Mouse (Mus musculus): ENCODE data around the gene Mia3. TPM values are rescaled to one million over a fixed set of nuclear protein-coding genes. Genes with fewer than 3 reads are reported as not detected.
"Not testable (repeated sequence)": the region's sequence is repeated elsewhere in the genome, so short reads cannot be mapped to it uniquely, and the experiment has no call there.

Mia3 gene
- polyA plus RNA-seq, 1 experiment from 2014 or later, result 101 TPM

- no peaks in the 10 kb centered on the region for H3K9me3 ChIP-seq (replicated peaks)
- ATAC-seq (ENCODE audit: low FRiP score), result no peak
Measured at GRCm38 (mm10) chr1:183327171-183327570, 42.2 kb downstream of the Mia3 start.

GRCm38 (mm10) chr1:183324433-183324832, 44.9 kb downstream of the Mia3 start:
- 96% methylated on average over 6 of the region's 6 CpGs for WGBS
- H3K27me3 ChIP-seq (replicated peaks), result no peaks in the 10 kb centered on the region

More at GRCm38 (mm10) chr1:183327171-183327570, 42.2 kb downstream of the Mia3 start:
- Histone ChIP-seq H3K27ac (replicated peaks) (no peak overlapping the region), H3K4me1 (no peaks in the 10 kb centered on the region), H3K4me3 (replicated peaks) (no peak overlapping the region), H3K9ac (replicated peaks) (no peak overlapping the region), H3K36me3 (peaks cover 80% of the 10 kb centered on the region), H3K27me3 (replicated peaks) (no peaks in the 10 kb centered on the region), H3K4me2 (no peak overlapping the region)
- 94% methylated on average over 8 of the region's 8 CpGs for WGBS

GRCm38 (mm10) chr1:183323923-183324322, 45.4 kb downstream of the Mia3 start:
- WGBS, result 91% methylated on average over 2 of the region's 2 CpGs
- no peaks in the 10 kb centered on the region for H3K4me1 ChIP-seq
- no peak for ATAC-seq (ENCODE audit: low FRiP score)
- no peak overlapping the region for H3K4me2 ChIP-seq
- no peaks in the 10 kb centered on the region for H3K27me3 ChIP-seq (replicated peaks)
- no peak overlapping the region for H3K27ac ChIP-seq (replicated peaks)
- no peak overlapping the region for H3K9ac ChIP-seq (replicated peaks)
- no peaks in the 10 kb centered on the region for H3K9me3 ChIP-seq (replicated peaks)
- H3K36me3 ChIP-seq, result peaks cover 67% of the 10 kb centered on the region
- no peak overlapping the region for H3K4me3 ChIP-seq (replicated peaks)

More at GRCm38 (mm10) chr1:183324433-183324832, 44.9 kb downstream of the Mia3 start:
- no peak overlapping the region for H3K9ac ChIP-seq (replicated peaks)
- no peaks in the 10 kb centered on the region for H3K4me1 ChIP-seq
- H3K36me3 ChIP-seq, result peaks cover 67% of the 10 kb centered on the region
- H3K9me3 ChIP-seq (replicated peaks), result no peaks in the 10 kb centered on the region
- no peak for ATAC-seq (ENCODE audit: low FRiP score)
- no peak overlapping the region for H3K4me3 ChIP-seq (replicated peaks)
- H3K4me2 ChIP-seq, result no peak overlapping the region
- no peak overlapping the region for H3K27ac ChIP-seq (replicated peaks)

GRCm38 (mm10) chr1:183322496-183322895, 46.9 kb downstream of the Mia3 start:
- H3K36me3 ChIP-seq, result peaks cover 64% of the 10 kb centered on the region
- not testable (repeated sequence) for ATAC-seq (ENCODE audit: low FRiP score)

GRCm38 (mm10) chr1:183320708-183321107, 48.6 kb downstream of the Mia3 start:
- Histone ChIP-seq H3K4me3 (replicated peaks) (no peak overlapping the region), H3K36me3 (peaks cover 66% of the 10 kb centered on the region), H3K9ac (replicated peaks) (no peak overlapping the region), H3K27ac (replicated peaks) (no peak overlapping the region), H3K9me3 (replicated peaks) (no peaks in the 10 kb centered on the region), H3K4me2 (no peak overlapping the region), H3K27me3 (replicated peaks) (no peaks in the 10 kb centered on the region), H3K4me1 (no peaks in the 10 kb centered on the region)
- no peak for ATAC-seq (ENCODE audit: low FRiP score)
- WGBS, result 86% methylated on average over 3 of the region's 3 CpGs

More at GRCm38 (mm10) chr1:183322496-183322895, 46.9 kb downstream of the Mia3 start:
- not testable (repeated sequence) for H3K9me3 ChIP-seq (replicated peaks); H3K9ac ChIP-seq (replicated peaks); H3K4me3 ChIP-seq (replicated peaks); H3K4me1 ChIP-seq; H3K27ac ChIP-seq (replicated peaks); H3K27me3 ChIP-seq (replicated peaks); H3K4me2 ChIP-seq
- WGBS, result 91% methylated on average over 5 of the region's 5 CpGs

- ATAC-seq (ENCODE audit: low FRiP score), result no peak
- H3K4me3 ChIP-seq (replicated peaks), result no peak overlapping the region
- no peak overlapping the region for H3K9ac ChIP-seq (replicated peaks)
- H3K4me2 ChIP-seq, result no peak overlapping the region
- 86% methylated on average over 2 of the region's 2 CpGs for WGBS
- H3K36me3 ChIP-seq, result peaks cover 69% of the 10 kb centered on the region
- no peaks in the 10 kb centered on the region for H3K4me1 ChIP-seq
- H3K27me3 ChIP-seq (replicated peaks), result no peaks in the 10 kb centered on the region
- no peak overlapping the region for H3K27ac ChIP-seq (replicated peaks)
- no peaks in the 10 kb centered on the region for H3K9me3 ChIP-seq (replicated peaks)
Measured at GRCm38 (mm10) chr1:183315783-183316182, 53.6 kb downstream of the Mia3 start.

GRCm38 (mm10) chr1:183312076-183312475, 57.3 kb downstream of the Mia3 start:
- Histone ChIP-seq H3K9me3 (replicated peaks) (no peaks in the 10 kb centered on the region), H3K9ac (replicated peaks) (no peak overlapping the region), H3K4me3 (replicated peaks) (no peak overlapping the region), H3K36me3 (peaks cover 46% of the 10 kb centered on the region), H3K27me3 (replicated peaks) (no peaks in the 10 kb centered on the region), H3K4me1 (no peaks in the 10 kb centered on the region), H3K27ac (replicated peaks) (no peak overlapping the region), H3K4me2 (no peak overlapping the region)
- no peak for ATAC-seq (ENCODE audit: low FRiP score)
- 96% methylated on average over 2 of the region's 2 CpGs for WGBS

GRCm38 (mm10) chr1:183309601-183310000, 59.8 kb downstream of the Mia3 start:
- H3K4me2 ChIP-seq; H3K9ac ChIP-seq (replicated peaks); H3K27ac ChIP-seq (replicated peaks); H3K27me3 ChIP-seq (replicated peaks); H3K4me1 ChIP-seq; H3K4me3 ChIP-seq (replicated peaks); H3K9me3 ChIP-seq (replicated peaks); ATAC-seq (ENCODE audit: low FRiP score): not testable (repeated sequence)
- 71% methylated on average over 2 of the region's 2 CpGs for WGBS
- H3K36me3 ChIP-seq, result peaks cover 22% of the 10 kb centered on the region

GRCm38 (mm10) chr1:183308476-183308875, 60.9 kb downstream of the Mia3 start:
- H3K4me3 ChIP-seq (replicated peaks), result no peak overlapping the region
- no peaks in the 10 kb centered on the region for H3K27me3 ChIP-seq (replicated peaks)
- H3K9ac ChIP-seq (replicated peaks), result no peak overlapping the region
- 93% methylated on average over 1 of the region's 1 CpGs for WGBS
- no peaks in the 10 kb centered on the region for H3K9me3 ChIP-seq (replicated peaks)
- no peak for ATAC-seq (ENCODE audit: low FRiP score)
- H3K4me1 ChIP-seq, result no peaks in the 10 kb centered on the region
- H3K36me3 ChIP-seq, result peaks cover 12% of the 10 kb centered on the region
- no peak overlapping the region for H3K4me2 ChIP-seq
- H3K27ac ChIP-seq (replicated peaks), result no peak overlapping the region

- H3K9ac ChIP-seq (replicated peaks), result no peak overlapping the region
- no peak for ATAC-seq (ENCODE audit: low FRiP score)
- H3K36me3 ChIP-seq, result peaks cover 6% of the 10 kb centered on the region
- WGBS, result 82% methylated on average over 3 of the region's 3 CpGs
- H3K4me3 ChIP-seq (replicated peaks), result no peak overlapping the region
- no peaks in the 10 kb centered on the region for H3K9me3 ChIP-seq (replicated peaks)
- H3K27me3 ChIP-seq (replicated peaks), result no peaks in the 10 kb centered on the region
- H3K4me2 ChIP-seq, result no peak overlapping the region
- no peak overlapping the region for H3K27ac ChIP-seq (replicated peaks)
- no peaks in the 10 kb centered on the region for H3K4me1 ChIP-seq
Measured at GRCm38 (mm10) chr1:183307555-183307954, 61.8 kb downstream of the Mia3 start.

- no peak overlapping the region for H3K27ac ChIP-seq (replicated peaks)
- H3K4me1 ChIP-seq, result peaks cover 4% of the 10 kb centered on the region; the same call in 1 of the 2 replicates
- H3K36me3 ChIP-seq, result no peaks in the 10 kb centered on the region
- no peak for ATAC-seq (ENCODE audit: low FRiP score)
- no peak overlapping the region for H3K4me3 ChIP-seq (replicated peaks)
- WGBS, result 90% methylated on average over 6 of the region's 6 CpGs
- H3K27me3 ChIP-seq (replicated peaks), result no peaks in the 10 kb centered on the region
- H3K9ac ChIP-seq (replicated peaks), result no peak overlapping the region
- H3K9me3 ChIP-seq (replicated peaks), result no peaks in the 10 kb centered on the region
- no peak overlapping the region for H3K4me2 ChIP-seq
Measured at GRCm38 (mm10) chr1:183299161-183299560, 70.2 kb downstream of the Mia3 start.

GRCm38 (mm10) chr1:183297886-183298489, 71.4 kb downstream of the Mia3 start:
- H3K27ac ChIP-seq (replicated peaks), result peak overlapping the region; percentile 46
- H3K4me1 ChIP-seq, result peaks cover 4% of the 10 kb centered on the region; the same call in 1 of the 2 replicates
- peak overlapping the region; percentile 39 for H3K9ac ChIP-seq (replicated peaks)
- no peaks in the 10 kb centered on the region for H3K9me3 ChIP-seq (replicated peaks)
- peak; percentile 18; the same call in 1 of the 2 replicates for ATAC-seq (ENCODE audit: low FRiP score)
- H3K36me3 ChIP-seq, result 0 out of 2 replicates have a peak, but pooled peaks cover 8% of the 10 kb centered on the region
- H3K4me3 ChIP-seq (replicated peaks), result peak overlapping the region; percentile 49
- under 1% methylated on average over 20 of the region's 20 CpGs for WGBS
- H3K27me3 ChIP-seq (replicated peaks), result no peaks in the 10 kb centered on the region
- H3K4me2 ChIP-seq, result peak overlapping the region; percentile 58

Data from neural tube, embryonic 15.5 days (tissue).